Mouse (Mus musculus) 416B (cell line): ENCODE data around the gene Tgfb2.

Experiments
- DNase-seq: peaks from one replicate; pipeline ENCODE4 v3.0.0; 2011; ENCODE audit warnings: low read depth

The Tgfb2 gene

GRCm38 (mm10) chr1:186581666-186582065 is 124.1 kb downstream of the Tgfb2 start:
- DNase-seq, result no peak

GRCm38 (mm10) chr1:186581114-186581513 is 124.7 kb downstream of the Tgfb2 start:
- DNase-seq, result no peak

GRCm38 (mm10) chr1:186577302-186577701 is 128.5 kb downstream of the Tgfb2 start:
- DNase-seq, result no peak

- no peak for DNase-seq
Measured at GRCm38 (mm10) chr1:186575629-186576028, 130.2 kb downstream of the Tgfb2 start.

- DNase-seq, result no peak
Measured at GRCm38 (mm10) chr1:186575074-186575473, 130.7 kb downstream of the Tgfb2 start.
